Mouse (Mus musculus) kidney, embryonic 14.5 days (tissue): ENCODE data around the gene Cnot6l. TPM values are rescaled to one million over a fixed set of nuclear protein-coding genes. Genes with fewer than 3 reads are reported as not detected.

ENCODE experiments used
- ATAC-seq: fragments of 200-750 bp; cut with Nextera tagmentation; 2 replicates; pipeline ENCODE4 v1.8.0; 2017; ENCODE audit warnings: moderate number of reproducible peaks, mild to moderate bottlenecking, moderate TSS enrichment, moderate library complexity; ENCODE audit not compliant: low FRiP score, low TSS enrichment
- H3K27ac ChIP-seq: fragments of 300-500 bp; sonication (generic); 2 replicates; pipeline ENCODE4 v1.5.1; 2014; ENCODE audit warnings: low read depth, mild to moderate bottlenecking, low read length, moderate library complexity, mixed read lengths
- H3K27me3 ChIP-seq: fragments of 300-500 bp; sonication (generic); 2 replicates; pipeline ENCODE4 v1.6.1; 2014; ENCODE audit warnings: mild to moderate bottlenecking, low read length; ENCODE audit not compliant: control insufficient read depth, insufficient read depth
- H3K36me3 ChIP-seq: fragments of 300-500 bp; sonication (generic); 2 replicates; pipeline ENCODE4 v1.6.1; 2014; ENCODE audit warnings: low read length, mixed read lengths; ENCODE audit not compliant: control insufficient read depth, insufficient read depth
- H3K4me1 ChIP-seq: fragments of 300-500 bp; sonication (generic); 2 replicates; pipeline ENCODE4 v1.6.1; 2014; ENCODE audit warnings: low read length, mixed read lengths; ENCODE audit not compliant: control insufficient read depth, insufficient read depth
- H3K4me2 ChIP-seq: fragments of 300-500 bp; sonication (generic); replicated peaks from 2 replicates; pipeline ENCODE4 v1.6.1; 2014; ENCODE audit warnings: low read depth, mild to moderate bottlenecking, low read length
- H3K4me3 ChIP-seq: fragments of 300-500 bp; sonication (generic); 2 replicates; pipeline ENCODE4 v1.5.1; 2014; ENCODE audit warnings: mild to moderate bottlenecking, low read length
- H3K9ac ChIP-seq: fragments of 300-500 bp; sonication (generic); 2 replicates; pipeline ENCODE4 v1.6.1; 2014; ENCODE audit warnings: low read depth, mild to moderate bottlenecking, low read length, moderate library complexity
- H3K9me3 ChIP-seq: fragments of 300-500 bp; sonication (generic); 2 replicates; pipeline ENCODE4 v1.6.1; 2016; ENCODE audit warnings: low read length; ENCODE audit not compliant: control insufficient read depth
- WGBS: fragments of 180-500 bp; shearing (Covaris S2); extraction: QIAGEN DNeasy Blood & Tissue Kit; methylation state at CpG from one replicate; pipeline ENCODE4 v1.1.7; 2014; 5-methylcytosine and 5-hydroxymethylcytosine counted together
- polyA plus RNA-seq: library from polyadenylated mRNA; unstranded; fragments of >200 nt; fragmentation: Nextera tagmentation; extraction: Ambion mirVana; gene quantifications from 2 replicates; pipeline ENCODE4 v1.2.1, GENCODE M21; 2014

Cnot6l gene
- polyA plus RNA-seq, 1 experiment from 2014 or later, result 33.8 TPM

GRCm38 (mm10) chr5:96039188-96039840 lies 124.7 kb downstream of the Cnot6l start:
- H3K27ac ChIP-seq, result no peak overlapping the region
- no peaks in the 10 kb centered on the region for H3K9me3 ChIP-seq
- no peak overlapping the region for H3K9ac ChIP-seq
- no peak overlapping the region for H3K4me2 ChIP-seq
- WGBS, result 82% methylated on average over 5 of the region's 5 CpGs
- H3K4me1 ChIP-seq, result no peaks in the 10 kb centered on the region
- ATAC-seq, result no peak
- H3K4me3 ChIP-seq, result no peak overlapping the region
- no peaks in the 10 kb centered on the region for H3K36me3 ChIP-seq
- no peaks in the 10 kb centered on the region for H3K27me3 ChIP-seq

GRCm38 (mm10) chr5:96037684-96038121 lies 126.3 kb downstream of the Cnot6l start:
- H3K27ac ChIP-seq, result no peak overlapping the region
- no peaks in the 10 kb centered on the region for H3K9me3 ChIP-seq
- H3K4me3 ChIP-seq, result no peak overlapping the region
- no peak overlapping the region for H3K4me2 ChIP-seq
- H3K27me3 ChIP-seq, result no peaks in the 10 kb centered on the region
- H3K9ac ChIP-seq, result no peak overlapping the region
- no peaks in the 10 kb centered on the region for H3K4me1 ChIP-seq
- no peaks in the 10 kb centered on the region for H3K36me3 ChIP-seq
- ATAC-seq, result no peak
- 43% methylated on average over 8 of the region's 8 CpGs for WGBS

GRCm38 (mm10) chr5:96036125-96036672 lies 127.8 kb downstream of the Cnot6l start:
- 72% methylated on average over 7 of the region's 7 CpGs for WGBS
- Histone ChIP-seq H3K4me2 (no peak overlapping the region), H3K9me3 (no peaks in the 10 kb centered on the region), H3K27me3 (no peaks in the 10 kb centered on the region), H3K4me1 (no peaks in the 10 kb centered on the region), H3K4me3 (no peak overlapping the region), H3K9ac (no peak overlapping the region), H3K36me3 (no peaks in the 10 kb centered on the region), H3K27ac (no peak overlapping the region)
- ATAC-seq, result no peak

GRCm38 (mm10) chr5:96034101-96034500 lies 129.9 kb downstream of the Cnot6l start:
- H3K27ac ChIP-seq, result no peak overlapping the region
- no peak overlapping the region for H3K4me3 ChIP-seq
- ATAC-seq, result no peak
- 52% methylated on average over 1 of the region's 1 CpGs for WGBS
- no peak overlapping the region for H3K4me2 ChIP-seq
- no peaks in the 10 kb centered on the region for H3K4me1 ChIP-seq
- no peaks in the 10 kb centered on the region for H3K9me3 ChIP-seq
- no peak overlapping the region for H3K9ac ChIP-seq
- no peaks in the 10 kb centered on the region for H3K36me3 ChIP-seq
- H3K27me3 ChIP-seq, result no peaks in the 10 kb centered on the region

DNA sequence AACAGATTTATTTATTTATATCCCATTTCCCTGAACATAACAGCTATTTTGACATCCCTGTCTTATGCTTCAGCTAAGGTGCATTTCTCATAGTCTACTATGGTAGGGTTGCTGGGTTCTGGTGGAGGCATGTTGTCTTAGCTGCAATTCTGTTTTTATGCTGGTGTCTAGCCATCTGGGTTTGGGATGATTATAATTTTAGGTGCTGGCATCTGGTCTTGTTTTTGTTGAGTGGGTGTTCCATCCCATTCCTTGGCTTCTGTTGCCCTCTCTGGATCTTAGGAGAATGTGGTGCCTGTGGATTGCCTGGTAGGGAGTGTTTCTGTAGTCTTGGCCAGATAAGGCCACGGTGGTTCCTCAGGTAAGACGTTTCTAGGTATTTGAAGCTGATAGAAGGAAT lies 134.2 kb downstream of the Cnot6l start:
- WGBS, result 87% methylated on average over 2 of the region's 2 CpGs
- no peak for ATAC-seq
- Histone ChIP-seq H3K36me3 (no peaks in the 10 kb centered on the region), H3K4me2 (no peak overlapping the region), H3K9me3 (peaks cover 3% of the 10 kb centered on the region; the same call in 1 of the 2 replicates), H3K27me3 (no peaks in the 10 kb centered on the region), H3K4me3 (no peak overlapping the region), H3K4me1 (no peaks in the 10 kb centered on the region), H3K9ac (no peak overlapping the region), H3K27ac (no peak overlapping the region)

Other genes starting within 250 kb of the Cnot6l start
- gene Cxcl13, start 207.2 kb downstream of the Cnot6l start, polyA plus RNA-seq, result 3.8 and 4.7 TPM in 2 replicates
- 29.7 and 32.6 TPM in 2 replicates for gene Mrpl1, start 45.3 kb upstream of the Cnot6l start, polyA plus RNA-seq
- 43.7 and 71.3 TPM in 2 replicates for gene Fras1, start 209.8 kb upstream of the Cnot6l start, polyA plus RNA-seq